Mouse (Mus musculus) forebrain, embryonic 11.5 days (tissue): ENCODE measurements around the gene Acvr1. TPM values are rescaled to one million over a fixed set of nuclear protein-coding genes. Genes with fewer than 3 reads are reported as not detected.

Experiments used
- ATAC-seq: fragments of 200-750 bp; cut with Nextera tagmentation; replicated peaks from 2 replicates; pipeline ENCODE4 v1.8.0; 2017; ENCODE audit warnings: moderate TSS enrichment; ENCODE audit not compliant: low FRiP score
- DNase-seq: peaks from one replicate; pipeline ENCODE4 v3.0.0-alpha.2; 2017; ENCODE audit warnings: low spot score
- H3K27ac ChIP-seq: fragments of 300-500 bp; sonication (generic); 2 replicates; pipeline ENCODE4 v1.5.1; 2014; ENCODE audit warnings: low read depth, low read length
- H3K27me3 ChIP-seq: fragments of 300-500 bp; sonication (generic); 2 replicates; pipeline ENCODE4 v1.6.1; 2014; ENCODE audit warnings: mild to moderate bottlenecking, low read length, mixed read lengths; ENCODE audit not compliant: control insufficient read depth, insufficient read depth
- H3K36me3 ChIP-seq: fragments of 300-500 bp; sonication (generic); 2 replicates; pipeline ENCODE4 v1.6.1; 2014; ENCODE audit warnings: mild to moderate bottlenecking, low read length, moderate library complexity, mixed read lengths; ENCODE audit not compliant: control insufficient read depth, insufficient read depth
- H3K4me1 ChIP-seq: fragments of 300-500 bp; sonication (generic); replicated peaks from 2 replicates; pipeline ENCODE4 v1.6.1; 2014; ENCODE audit warnings: low read length, mixed read lengths; ENCODE audit not compliant: control insufficient read depth, insufficient read depth
- H3K4me2 ChIP-seq: fragments of 300-500 bp; sonication (generic); 2 replicates; pipeline ENCODE4 v1.6.1; 2014; ENCODE audit warnings: low read depth, mild to moderate bottlenecking, low read length, moderate library complexity, mixed read lengths; ENCODE audit not compliant: severe bottlenecking
- H3K4me3 ChIP-seq: fragments of 300-500 bp; sonication (generic); 2 replicates; pipeline ENCODE4 v1.5.1; 2014; ENCODE audit warnings: low read depth, low read length
- H3K9ac ChIP-seq: fragments of 300-500 bp; sonication (generic); 2 replicates; pipeline ENCODE4 v1.6.1; 2014; ENCODE audit warnings: low read length
- H3K9me3 ChIP-seq: fragments of 300-500 bp; sonication (generic); 2 replicates; pipeline ENCODE4 v1.6.1; 2016; ENCODE audit warnings: low read length, mixed read lengths; ENCODE audit not compliant: control insufficient read depth
- WGBS: fragments of 180-500 bp; shearing (Covaris S2); extraction: QIAGEN DNeasy Blood & Tissue Kit; methylation state at CpG from one replicate; pipeline ENCODE4 v1.1.7; 2014; 5-methylcytosine and 5-hydroxymethylcytosine counted together
- polyA plus RNA-seq: library from polyadenylated mRNA; unstranded; fragments of >200 nt; fragmentation: Nextera tagmentation; extraction: Ambion mirVana; gene quantifications from 2 replicates; pipeline ENCODE4 v1.2.1, GENCODE M21; 2014

The Acvr1 gene
- polyA plus RNA-seq, 1 experiment from 2014 or later = 5.1 TPM

- 96% methylated on average over 15 of the region's 15 CpGs for WGBS
- Histone ChIP-seq H3K4me3 (no peak overlapping the region), H3K27me3 (no peaks in the 10 kb centered on the region), H3K4me1 (no peaks in the 10 kb centered on the region), H3K9me3 (no peaks in the 10 kb centered on the region), H3K9ac (no peak overlapping the region), H3K27ac (no peak overlapping the region), H3K36me3 (peaks cover 2% of the 10 kb centered on the region; the same call in 1 of the 2 replicates), H3K4me2 (no peak overlapping the region)
- DNase-seq (no peak), ATAC-seq (no peak)
Observed at GRCm38 (mm10) chr2:58447001-58447400, 120.0 kb downstream of the Acvr1 start.

DNA sequence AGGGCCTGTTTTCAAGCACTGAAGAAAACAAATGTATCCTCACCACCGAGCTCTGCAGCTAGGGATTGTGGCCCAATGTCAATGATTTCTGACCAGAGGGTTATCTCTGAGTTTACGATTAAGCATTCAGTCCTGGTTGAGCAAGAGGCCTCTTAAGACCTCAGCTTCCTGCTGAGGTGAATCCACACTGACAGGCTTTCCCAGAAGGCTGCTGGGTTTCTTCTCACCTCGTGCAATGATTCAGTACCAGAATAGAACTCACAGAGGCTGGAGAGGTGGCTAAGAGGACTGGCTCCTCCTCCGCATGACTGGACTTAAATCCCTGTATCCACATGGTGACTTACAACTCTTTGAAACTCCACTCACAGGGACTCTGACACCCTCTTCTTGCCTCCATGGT, 123.8 kb downstream of the Acvr1 start:
- Histone ChIP-seq H3K9me3 (no peaks in the 10 kb centered on the region), H3K27ac (no peak overlapping the region), H3K4me3 (no peak overlapping the region), H3K27me3 (no peaks in the 10 kb centered on the region), H3K4me2 (no peak overlapping the region), H3K36me3 (peaks cover 2% of the 10 kb centered on the region; the same call in 1 of the 2 replicates), H3K9ac (no peak overlapping the region), H3K4me1 (no peaks in the 10 kb centered on the region)
- DNase-seq (no peak), ATAC-seq (no peak)
- 82% methylated on average over 4 of the region's 4 CpGs for WGBS

DNA sequence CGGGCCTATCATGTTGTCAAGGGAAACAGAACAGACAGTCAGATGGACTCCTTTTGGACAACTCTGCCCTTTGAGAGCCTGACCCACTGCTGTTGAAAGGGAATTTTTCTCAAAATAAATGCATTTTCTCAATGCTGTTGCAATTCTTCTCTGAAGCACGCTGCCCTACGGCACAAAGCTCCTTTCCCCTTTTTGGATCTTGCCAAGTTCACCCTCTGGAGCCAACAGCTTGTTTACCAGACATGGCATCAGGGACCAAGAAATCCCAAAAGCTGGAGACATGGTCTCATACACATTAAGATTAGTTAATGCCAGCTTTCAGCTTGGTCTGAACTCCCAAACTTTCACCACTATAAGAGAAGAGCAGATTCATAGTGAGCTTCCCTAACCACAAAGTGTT, 130.0 kb downstream of the Acvr1 start:
- Histone ChIP-seq H3K36me3 (no peaks in the 10 kb centered on the region), H3K27me3 (no peaks in the 10 kb centered on the region), H3K4me1 (no peaks in the 10 kb centered on the region), H3K27ac (no peak overlapping the region), H3K4me3 (no peak overlapping the region), H3K9ac (no peak overlapping the region), H3K9me3 (no peaks in the 10 kb centered on the region), H3K4me2 (no peak overlapping the region)
- 92% methylated on average over 3 of the region's 3 CpGs for WGBS
- ATAC-seq (no peak), DNase-seq (no peak)

DNA sequence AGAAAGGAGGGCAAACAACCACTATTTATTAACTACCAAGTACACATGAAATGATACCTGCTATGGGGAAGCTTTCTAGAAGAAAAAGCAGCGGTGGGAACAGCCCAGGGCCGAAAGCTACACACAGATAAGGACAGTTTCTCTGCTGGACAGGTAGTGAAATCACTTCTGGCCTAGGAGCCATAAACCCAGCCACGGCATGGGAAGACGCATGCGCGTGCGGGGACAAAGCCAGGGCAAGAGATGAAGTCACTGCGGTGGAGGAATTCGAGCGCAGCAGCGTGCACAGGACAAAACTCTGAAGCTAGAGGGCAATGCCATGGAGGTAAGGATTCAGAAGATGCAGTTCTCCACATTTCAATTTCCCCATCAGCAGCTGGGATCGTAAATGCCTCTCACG, 131.4 kb downstream of the Acvr1 start:
- Histone ChIP-seq H3K4me2 (no peak overlapping the region), H3K27ac (no peak overlapping the region), H3K9ac (no peak overlapping the region), H3K27me3 (no peaks in the 10 kb centered on the region), H3K4me1 (no peaks in the 10 kb centered on the region), H3K4me3 (no peak overlapping the region), H3K36me3 (no peaks in the 10 kb centered on the region), H3K9me3 (no peaks in the 10 kb centered on the region)
- no peak for ATAC-seq
- no peak for DNase-seq
- WGBS = 96% methylated on average over 13 of the region's 13 CpGs

- WGBS = 97% methylated on average over 2 of the region's 2 CpGs
- ATAC-seq (no peak), DNase-seq (no peak)
- Histone ChIP-seq H3K27ac (no peak overlapping the region), H3K4me1 (no peaks in the 10 kb centered on the region), H3K9me3 (no peaks in the 10 kb centered on the region), H3K4me3 (no peak overlapping the region), H3K4me2 (no peak overlapping the region), H3K27me3 (no peaks in the 10 kb centered on the region), H3K36me3 (no peaks in the 10 kb centered on the region), H3K9ac (no peak overlapping the region)
Observed at GRCm38 (mm10) chr2:58434438-58434837, 132.5 kb downstream of the Acvr1 start.

DNA sequence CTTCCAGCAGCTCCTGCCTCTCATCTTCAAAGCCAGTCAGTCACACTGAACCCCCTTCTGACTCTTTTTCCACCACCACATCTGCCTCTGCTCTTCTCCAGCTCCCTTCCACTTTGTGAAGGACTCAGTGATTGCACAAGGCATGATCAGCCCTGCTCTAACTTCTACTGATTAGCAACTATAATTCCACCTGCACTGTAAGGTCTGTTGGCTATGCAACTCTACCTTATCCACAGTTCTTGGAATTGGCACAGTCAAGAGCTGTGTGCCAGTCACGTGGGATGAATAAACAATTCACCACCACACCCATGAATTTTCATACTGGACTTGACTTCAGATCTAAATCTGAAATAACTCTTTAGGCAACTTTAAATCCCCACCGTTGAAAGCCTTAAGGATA, 133.6 kb downstream of the Acvr1 start:
- no peaks in the 10 kb centered on the region for H3K36me3 ChIP-seq
- no peak for DNase-seq
- H3K4me1 ChIP-seq = no peaks in the 10 kb centered on the region
- no peak overlapping the region for H3K4me2 ChIP-seq
- H3K27me3 ChIP-seq = no peaks in the 10 kb centered on the region
- no peak overlapping the region for H3K9ac ChIP-seq
- H3K4me3 ChIP-seq = no peak overlapping the region
- ATAC-seq = no peak
- WGBS = 87% methylated on average over 2 of the region's 2 CpGs
- no peaks in the 10 kb centered on the region for H3K9me3 ChIP-seq
- H3K27ac ChIP-seq = no peak overlapping the region

GRCm38 (mm10) chr2:58432211-58432610, 134.7 kb downstream of the Acvr1 start:
- WGBS = 94% methylated on average over 7 of the region's 7 CpGs
- Histone ChIP-seq H3K9me3 (no peaks in the 10 kb centered on the region), H3K27ac (no peak overlapping the region), H3K4me2 (no peak overlapping the region), H3K4me1 (no peaks in the 10 kb centered on the region), H3K9ac (no peak overlapping the region), H3K27me3 (no peaks in the 10 kb centered on the region), H3K36me3 (no peaks in the 10 kb centered on the region), H3K4me3 (no peak overlapping the region)
- DNase-seq (no peak), ATAC-seq (no peak)

DNA sequence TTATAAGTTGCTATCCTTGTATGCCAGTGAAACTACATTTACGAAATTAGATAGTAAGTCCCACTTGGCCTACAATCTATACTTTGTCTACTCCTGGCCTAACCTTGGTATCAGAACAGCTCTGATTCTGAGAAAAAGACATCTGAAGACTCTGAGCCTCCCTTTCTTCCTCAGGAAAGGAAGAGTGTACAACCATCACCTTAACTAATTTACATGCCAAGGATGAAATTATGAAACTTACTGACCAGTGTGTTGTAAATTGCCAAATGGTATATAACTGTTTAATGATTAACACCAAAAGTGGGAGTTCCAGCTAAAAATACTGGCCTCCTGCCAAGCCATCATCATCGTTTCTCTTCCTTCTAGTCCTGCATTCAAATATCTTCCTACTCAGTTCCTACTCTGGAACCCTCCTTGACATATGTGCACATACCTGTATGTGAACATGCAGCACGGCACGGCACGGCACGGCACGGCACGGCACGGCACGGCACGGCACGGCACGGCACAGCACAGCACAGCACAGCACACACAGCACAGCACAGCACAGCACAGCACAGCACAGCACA, 141.4 kb downstream of the Acvr1 start:
- no peak overlapping the region for H3K27ac ChIP-seq
- no peaks in the 10 kb centered on the region for H3K4me1 ChIP-seq
- H3K4me3 ChIP-seq = no peak overlapping the region
- DNase-seq (no peak), ATAC-seq (no peak)
- no peaks in the 10 kb centered on the region for H3K36me3 ChIP-seq
- H3K9me3 ChIP-seq = no peaks in the 10 kb centered on the region
- H3K27me3 ChIP-seq = no peaks in the 10 kb centered on the region
- no peak overlapping the region for H3K9ac ChIP-seq
- WGBS = 97% methylated on average over 13 of the region's 13 CpGs
- H3K4me2 ChIP-seq = no peak overlapping the region

- Histone ChIP-seq H3K9ac (no peak overlapping the region), H3K27me3 (no peaks in the 10 kb centered on the region), H3K27ac (no peak overlapping the region), H3K4me1 (no peaks in the 10 kb centered on the region), H3K36me3 (no peaks in the 10 kb centered on the region), H3K9me3 (no peaks in the 10 kb centered on the region), H3K4me2 (no peak overlapping the region), H3K4me3 (no peak overlapping the region)
- no peak for DNase-seq
- ATAC-seq = no peak
- 89% methylated on average over 5 of the region's 5 CpGs for WGBS
Observed at GRCm38 (mm10) chr2:58423319-58423718, 143.6 kb downstream of the Acvr1 start.
